ENCODE assay signal across 9 mouse cellular contexts in the genomic region with DNA sequence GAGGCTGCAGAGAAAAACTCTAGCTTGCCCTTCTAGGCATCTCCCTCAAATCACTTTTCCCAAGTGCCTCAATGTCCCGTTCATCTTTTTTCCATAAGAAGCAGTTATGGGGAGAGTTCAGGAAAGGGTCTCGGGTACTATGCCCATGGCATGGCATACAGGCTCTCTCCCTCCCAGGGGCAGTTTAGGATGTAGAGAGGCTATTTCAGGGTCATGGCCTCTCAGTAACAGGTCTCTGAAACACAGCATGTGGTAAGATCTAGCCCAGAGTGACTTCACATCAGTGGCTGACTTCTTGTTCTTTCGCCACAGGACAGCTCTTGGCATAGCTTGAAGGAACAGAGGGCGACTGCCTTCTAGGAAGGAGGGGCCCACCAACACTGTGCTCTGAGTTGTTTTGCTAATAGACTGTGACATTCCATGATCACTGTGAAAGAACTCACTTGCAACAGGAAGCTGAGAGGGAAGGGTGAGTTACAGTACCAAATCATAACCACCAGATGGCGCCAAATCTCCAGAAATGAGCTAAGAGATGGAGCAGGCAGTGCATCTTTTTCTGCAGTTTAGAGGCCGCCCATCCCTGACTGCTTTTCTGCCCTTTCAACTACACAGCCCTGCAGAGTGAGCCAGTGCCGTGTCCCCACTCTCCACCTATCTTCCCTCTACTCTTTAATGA.
DNase-seq lines count a peak whose midpoint lies in the region; ATAC-seq lines count a peak whose summit lies in the region.
"Had no signal": no experiment of that assay in that cellular context is flagged by ENCODE, and none has a peak within 500 bp of the region (broad histone marks: within the 10 kb centered on the region; RNA-seq: fewer than 3 reads in every experiment).

No protein-coding gene starts in this region.

- H3K27me3 ChIP-seq in hindbrain, embryonic 12.5 days = peaks cover 20% of the 10 kb centered on the region
- H3K27me3 ChIP-seq: megakaryocyte, embryonic 14.5 days had no signal

- H3K4me3 ChIP-seq in hindbrain, embryonic 12.5 days = no peak overlapping the region
- H3K4me3 ChIP-seq: megakaryocyte, embryonic 14.5 days had no signal

- H3K4me2 ChIP-seq in hindbrain, embryonic 12.5 days (replicated peaks) = no peak overlapping the region

- peaks cover under 1% of the 10 kb centered on the region; the same call in 1 of the 2 replicates for H3K4me1 ChIP-seq in hindbrain, embryonic 12.5 days
- H3K4me1 ChIP-seq: megakaryocyte, embryonic 14.5 days had no signal

- DNase-seq in R1 (ENCODE audit: low read depth, low spot score) = peak; percentile 94
- peak; percentile 85 for DNase-seq in cerebellum, adult 8-10 months
- peak; percentile 74 for DNase-seq in forelimb bud, embryonic 11.5 days (ENCODE audit: low read depth, low spot score)
- peak; percentile 86 to 87 for DNase-seq in layer of hippocampus, postnatal 10 days (ENCODE audit: low spot score in 2 of 2)
- DNase-seq in lung, postnatal 25 days (ENCODE audit: low spot score) = peak; percentile 54
- DNase-seq in right cerebral cortex, postnatal 10 days (ENCODE audit: low spot score in 2 of 2) = peak; percentile 79 to 85

- no peaks in the 10 kb centered on the region for H3K36me3 ChIP-seq in hindbrain, embryonic 12.5 days

- peak; percentile 83 for ATAC-seq in hindbrain, embryonic 12.5 days (ENCODE audit: low FRiP score)
- ATAC-seq in activated CD4-positive, CD25-positive, alpha-beta regulatory T cell, adult 4 months = no peak

- no peak overlapping the region for H3K27ac ChIP-seq in hindbrain, embryonic 12.5 days

- no peaks in the 10 kb centered on the region; the same call in 1 of the 2 replicates for H3K9me3 ChIP-seq in hindbrain, embryonic 12.5 days (replicated peaks)
- H3K9me3 ChIP-seq: megakaryocyte, embryonic 14.5 days had no signal

- H3K9ac ChIP-seq in hindbrain, embryonic 12.5 days = no peak overlapping the region

- 12% methylated on average over 7 of the region's 7 CpGs for WGBS in hindbrain, embryonic 12.5 days
